Mouse (Mus musculus) midbrain, postnatal 0 days (tissue): ENCODE data around the gene Ankrd33. TPM values are rescaled to one million over a fixed set of nuclear protein-coding genes. Genes with fewer than 3 reads are reported as not detected.

Experiments
- ATAC-seq: fragments of 200-750 bp; cut with Nextera tagmentation; 2 replicates; pipeline ENCODE4 v1.8.0; 2017; ENCODE audit warnings: moderate number of reproducible peaks, mild to moderate bottlenecking, moderate TSS enrichment, moderate library complexity; ENCODE audit not compliant: low FRiP score
- DNase-seq: peaks from one replicate; pipeline ENCODE4 v3.0.0-alpha.2; 2015; ENCODE audit warnings: low spot score
- H3K27ac ChIP-seq: fragments of 300-500 bp; sonication (generic); 2 replicates; pipeline ENCODE4 v1.5.1; 2014; ENCODE audit warnings: low read depth, mild to moderate bottlenecking, low read length, mixed read lengths
- H3K27me3 ChIP-seq: fragments of 300-500 bp; sonication (generic); 2 replicates; pipeline ENCODE4 v1.6.1; 2014; ENCODE audit warnings: low read length, control low read depth, mixed read lengths; ENCODE audit not compliant: insufficient read depth
- H3K36me3 ChIP-seq: fragments of 300-500 bp; sonication (generic); 2 replicates; pipeline ENCODE4 v1.6.1; 2014; ENCODE audit warnings: low read length, control low read depth, mixed read lengths; ENCODE audit not compliant: insufficient read depth
- H3K4me1 ChIP-seq: fragments of 300-500 bp; sonication (generic); 2 replicates; pipeline ENCODE4 v1.6.1; 2014; ENCODE audit warnings: mild to moderate bottlenecking, control low read depth, antibody characterized with exemption, low read length, mixed read lengths; ENCODE audit not compliant: insufficient read depth
- H3K4me2 ChIP-seq: fragments of 300-500 bp; sonication (generic); 2 replicates; pipeline ENCODE4 v1.6.1; 2014; ENCODE audit warnings: low read depth, mild to moderate bottlenecking, low read length, mixed read lengths; ENCODE audit not compliant: poor library complexity, severe bottlenecking
- H3K4me3 ChIP-seq: fragments of 300-500 bp; sonication (generic); 2 replicates; pipeline ENCODE4 v1.5.1; 2014; ENCODE audit warnings: low read depth, mild to moderate bottlenecking, low read length, moderate library complexity
- H3K9ac ChIP-seq: fragments of 300-500 bp; sonication (generic); replicated peaks from 2 replicates; pipeline ENCODE4 v1.6.1; 2014; ENCODE audit warnings: mild to moderate bottlenecking, low read length, moderate library complexity, mixed read lengths; ENCODE audit not compliant: poor library complexity, severe bottlenecking
- H3K9me3 ChIP-seq: fragments of 300-500 bp; sonication (generic); 2 replicates; pipeline ENCODE4 v1.6.1; 2016; ENCODE audit warnings: low read length, control low read depth
- CTCF ChIP-seq: IDR thresholded peaks from 2 replicates; pipeline ENCODE4 v1.5.1; 2016; ENCODE audit warnings: antibody characterized with exemption, mild to moderate bottlenecking
- WGBS: fragments of 180-500 bp; shearing (Covaris S2); extraction: QIAGEN DNeasy Blood & Tissue Kit; methylation state at CpG from one replicate; pipeline ENCODE4 v1.1.7; 2014; 5-methylcytosine and 5-hydroxymethylcytosine counted together
- polyA plus RNA-seq: library from polyadenylated mRNA; unstranded; fragments of >200 nt; fragmentation: Nextera tagmentation; extraction: Ambion mirVana; gene quantifications from 2 replicates; pipeline ENCODE4 v1.2.1, GENCODE M21; 2015
- total RNA-seq: library from RNA; depleted of rRNA; stranded (reverse); fragments of >200 nt; gene quantifications from 2 replicates; pipeline ENCODE4 v1.2.3, GENCODE M21; 2014

Ankrd33 gene
- total and polyA plus RNA-seq, 2 experiments from 2014 or later: not detected

DNA sequence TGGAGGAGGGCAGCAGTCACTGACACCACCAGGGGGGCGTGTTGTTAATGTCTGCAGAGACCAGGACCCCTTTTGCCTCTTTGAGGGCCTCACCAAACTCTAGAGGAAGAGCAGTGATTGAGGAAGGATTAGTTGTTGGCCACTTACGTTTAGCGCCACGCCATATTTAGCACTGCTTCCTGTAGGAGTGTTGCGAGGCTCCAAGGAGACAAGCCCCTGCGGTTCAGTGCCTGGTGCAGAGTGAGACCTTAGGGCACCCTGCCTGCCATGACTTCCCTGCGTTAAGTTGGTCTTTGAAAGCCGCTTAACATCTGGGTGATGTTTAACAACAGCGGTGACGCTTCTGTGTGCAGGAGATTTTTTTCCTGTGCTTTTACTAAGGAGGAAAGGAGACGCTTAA, 15.9 kb downstream of the Ankrd33 start:
- Histone ChIP-seq H3K4me2 (no peak overlapping the region), H3K9me3 (no peaks in the 10 kb centered on the region), H3K4me1 (0 out of 2 replicates have a peak, but pooled peaks cover 3% of the 10 kb centered on the region), H3K27me3 (peaks cover 23% of the 10 kb centered on the region), H3K9ac (no peak overlapping the region), H3K27ac (no peak overlapping the region), H3K4me3 (no peak overlapping the region), H3K36me3 (no peaks in the 10 kb centered on the region)
- DNase-seq (no peak), ATAC-seq (no peak)
- WGBS: 38% methylated on average over 11 of the region's 11 CpGs
- no peak for TF ChIP-seq CTCF

DNA sequence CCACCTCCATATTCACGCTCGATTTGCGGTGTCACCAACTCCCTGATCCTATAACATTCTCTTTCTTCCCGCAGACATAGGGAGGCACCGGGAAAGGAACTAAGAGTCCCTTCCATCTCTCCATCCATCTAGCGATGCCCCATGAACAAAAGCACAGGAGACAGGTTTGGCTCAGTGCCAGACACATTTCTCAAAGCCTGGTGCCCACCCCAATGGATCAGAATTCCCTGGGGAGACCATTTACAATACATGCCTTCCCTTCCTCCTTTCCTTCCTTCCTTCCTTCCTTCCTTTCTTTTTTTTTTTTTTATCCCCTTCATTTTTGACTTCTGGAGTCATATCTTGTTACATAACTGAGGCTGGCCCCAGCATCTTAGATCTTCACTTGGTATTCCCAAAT, 16.5 kb downstream of the Ankrd33 start:
- no peak for TF ChIP-seq CTCF
- ATAC-seq (no peak), DNase-seq (no peak)
- no peak overlapping the region for H3K27ac ChIP-seq
- no peaks in the 10 kb centered on the region for H3K36me3 ChIP-seq
- H3K27me3 ChIP-seq: peaks cover 23% of the 10 kb centered on the region
- no peak overlapping the region for H3K4me3 ChIP-seq
- H3K9ac ChIP-seq: no peak overlapping the region
- H3K4me1 ChIP-seq: 0 out of 2 replicates have a peak, but pooled peaks cover 3% of the 10 kb centered on the region
- no peak overlapping the region for H3K4me2 ChIP-seq
- 45% methylated on average over 6 of the region's 6 CpGs for WGBS
- H3K9me3 ChIP-seq: no peaks in the 10 kb centered on the region

DNA sequence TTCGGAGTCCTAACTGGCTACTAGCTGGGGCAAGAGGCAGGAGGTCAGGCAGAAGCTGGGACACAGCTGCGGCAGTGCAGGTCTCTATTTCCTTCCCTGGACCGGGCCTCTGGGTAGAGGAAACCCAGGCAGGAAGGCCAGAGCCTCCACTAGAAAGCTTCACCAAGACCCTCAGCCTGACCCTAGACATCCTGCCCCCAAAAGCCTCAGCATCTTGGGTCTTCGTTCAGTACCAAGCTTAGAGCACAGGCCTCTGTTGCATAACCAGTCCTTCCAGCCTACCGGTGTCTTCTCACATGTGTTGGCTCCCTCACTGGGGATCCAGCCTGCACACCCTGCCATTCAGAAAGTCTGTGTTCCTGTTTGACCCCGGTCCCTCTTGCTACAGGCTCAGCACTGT, 17.2 kb downstream of the Ankrd33 start:
- Histone ChIP-seq H3K36me3 (no peaks in the 10 kb centered on the region), H3K9ac (no peak overlapping the region), H3K9me3 (no peaks in the 10 kb centered on the region), H3K27me3 (peaks cover 23% of the 10 kb centered on the region), H3K4me2 (no peak overlapping the region), H3K4me3 (no peak overlapping the region), H3K4me1 (0 out of 2 replicates have a peak, but pooled peaks cover 3% of the 10 kb centered on the region), H3K27ac (no peak overlapping the region)
- WGBS: 78% methylated on average over 6 of the region's 6 CpGs
- TF ChIP-seq CTCF: no peak
- no peak for ATAC-seq
- DNase-seq: no peak

DNA sequence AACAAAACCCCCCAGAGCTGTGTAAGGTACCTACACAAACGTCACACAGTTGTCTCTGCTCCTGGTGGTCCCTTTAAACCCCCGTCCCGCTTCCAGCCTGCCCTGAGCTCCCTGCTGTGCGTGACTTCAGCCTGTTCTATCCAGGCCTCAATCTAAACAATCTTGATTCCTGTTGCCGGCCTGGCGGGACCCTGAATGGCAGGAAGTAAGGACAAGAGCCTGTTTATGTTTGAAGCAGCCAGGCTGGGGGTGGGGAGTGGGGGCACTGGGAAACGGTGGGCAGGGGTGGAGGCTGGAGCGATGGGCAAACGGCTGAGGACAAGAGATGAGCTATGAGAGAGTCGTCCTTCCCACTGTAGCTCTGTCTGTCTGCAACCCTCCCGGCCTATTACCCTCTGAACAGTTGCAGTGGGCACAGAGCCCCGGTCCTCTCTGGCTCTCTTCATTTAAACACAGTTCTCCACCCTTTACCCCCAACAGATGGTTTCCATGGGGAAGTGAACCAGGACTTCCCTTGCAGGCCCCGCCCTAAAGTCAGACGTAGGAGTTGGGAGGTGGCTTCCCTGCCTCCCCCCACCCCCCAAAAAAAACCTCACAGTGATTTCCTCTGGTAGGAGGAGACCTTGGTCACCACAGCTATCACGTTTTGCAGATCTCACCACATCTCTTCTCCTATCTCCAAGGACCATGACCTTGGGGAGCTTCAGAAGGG, 18.6 kb downstream of the Ankrd33 start:
- Histone ChIP-seq H3K4me1 (no peaks in the 10 kb centered on the region), H3K27me3 (peaks cover 12% of the 10 kb centered on the region), H3K9ac (no peak overlapping the region), H3K4me2 (no peak overlapping the region), H3K4me3 (no peak overlapping the region), H3K36me3 (no peaks in the 10 kb centered on the region), H3K9me3 (no peaks in the 10 kb centered on the region), H3K27ac (no peak overlapping the region)
- TF ChIP-seq CTCF: no peak
- ATAC-seq (no peak), DNase-seq (no peak)
- WGBS: 35% methylated on average over 15 of the region's 15 CpGs

DNA sequence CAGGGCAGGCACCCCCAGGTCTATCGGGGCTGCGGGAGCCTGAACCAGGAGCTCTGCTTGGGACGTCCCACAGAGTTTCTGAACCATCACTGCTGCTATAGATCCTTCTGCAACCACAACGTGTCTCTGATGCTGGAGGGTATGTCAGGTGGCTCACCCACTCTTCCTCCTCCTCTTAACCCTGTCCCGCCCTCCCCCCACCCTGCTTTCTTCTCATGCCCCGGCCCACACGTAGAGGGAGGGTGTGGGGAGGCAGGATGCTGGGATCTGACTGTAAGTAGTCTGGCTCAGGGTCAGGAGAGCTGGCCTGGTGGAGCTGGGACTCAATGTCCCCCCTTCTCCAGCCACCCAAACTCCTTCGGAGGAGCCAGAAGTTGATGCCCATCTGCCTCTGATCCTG, 19.9 kb downstream of the Ankrd33 start:
- Histone ChIP-seq H3K9ac (no peak overlapping the region), H3K9me3 (no peaks in the 10 kb centered on the region), H3K4me1 (no peaks in the 10 kb centered on the region), H3K27me3 (peaks cover 5% of the 10 kb centered on the region; the same call in 1 of the 2 replicates), H3K36me3 (no peaks in the 10 kb centered on the region), H3K4me2 (0 out of 2 replicates have a peak overlapping the region, but pooled peaks have one; percentile 4), H3K4me3 (no peak overlapping the region), H3K27ac (no peak overlapping the region)
- no peak for DNase-seq
- no peak for ATAC-seq
- 72% methylated on average over 8 of the region's 8 CpGs for WGBS
- TF ChIP-seq CTCF: no peak

DNA sequence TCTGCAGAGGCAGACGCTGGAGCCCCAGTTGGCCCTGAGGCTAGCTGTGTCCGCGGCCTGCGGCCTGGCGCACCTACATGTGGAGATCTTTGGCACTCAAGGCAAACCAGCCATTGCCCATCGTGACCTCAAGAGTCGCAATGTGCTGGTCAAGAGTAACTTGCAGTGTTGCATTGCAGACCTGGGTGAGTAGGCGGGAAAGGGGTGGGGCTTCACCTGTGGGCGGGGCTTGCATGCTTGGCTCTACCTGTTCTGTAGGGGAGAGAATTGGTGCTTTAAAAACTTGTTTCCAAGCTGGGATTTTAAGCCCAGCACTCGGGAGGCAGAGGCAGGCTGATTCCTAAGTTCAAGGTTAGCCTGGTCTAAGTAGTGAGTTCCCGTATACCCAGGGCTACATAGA, 21.9 kb downstream of the Ankrd33 start:
- Histone ChIP-seq H3K4me2 (no peak overlapping the region), H3K9me3 (no peaks in the 10 kb centered on the region), H3K27ac (no peak overlapping the region), H3K27me3 (0 out of 2 replicates have a peak, but pooled peaks cover 5% of the 10 kb centered on the region), H3K4me3 (no peak overlapping the region), H3K4me1 (no peaks in the 10 kb centered on the region), H3K9ac (no peak overlapping the region), H3K36me3 (no peaks in the 10 kb centered on the region)
- 82% methylated on average over 11 of the region's 11 CpGs for WGBS
- no peak for TF ChIP-seq CTCF
- no peak for DNase-seq
- ATAC-seq: no peak
